ENCODE assay signal across 9 mouse cellular contexts in the genomic region with DNA sequence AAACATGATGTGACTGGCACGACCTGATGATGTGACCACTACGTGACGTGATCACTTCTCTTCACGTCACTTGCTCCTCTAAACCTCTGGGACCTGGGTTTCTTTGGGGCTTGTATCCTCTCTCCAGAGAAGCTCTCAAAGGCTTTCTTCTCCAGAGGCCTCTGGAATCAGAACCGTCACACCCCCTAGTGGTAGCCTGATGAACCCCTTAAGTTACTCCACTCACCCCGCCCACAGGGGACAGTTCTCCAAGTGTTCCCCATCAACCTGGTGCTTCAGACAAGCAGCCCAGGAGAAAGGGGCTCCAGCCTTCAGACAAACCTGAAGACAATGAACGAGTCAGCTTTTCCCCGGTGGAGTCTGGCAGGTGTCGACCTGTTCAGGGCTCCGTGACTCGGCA.
A peak's percentile ranks its signal among the peaks of the same experiment; 100 is the strongest.
DNase-seq lines count a peak whose midpoint lies in the region; ATAC-seq and TF ChIP-seq lines count a peak whose summit lies in the region.
"Had no signal": no experiment of that assay in that cellular context is flagged by ENCODE, and none has a peak within 500 bp of the region (broad histone marks: within the 10 kb centered on the region; RNA-seq: fewer than 3 reads in every experiment).

No protein-coding gene starts in this region.

- TF ChIP-seq CTCF in liver, adult 2 months (IDR thresholded peaks at IDR 0.05; ENCODE audit: low read depth, low read length) = no peak; the same call in 1 of the 2 replicates

- intact Hi-C loops in heart, postnatal 14 days (cut with DNase I) = loop anchor here (2.0 to 10.0 kb wide), 2 partner anchors 551 to 651 kb away; no protein-coding TSS in a partner anchor

- H3K4me3 ChIP-seq in liver, adult 2 months (ENCODE audit: insufficient read depth, low read depth, low read length) = no peak overlapping the region
- no peak overlapping the region for H3K4me3 ChIP-seq in liver, embryonic 11.5 days (ENCODE audit: low read depth, low read length)
- H3K4me3 ChIP-seq in limb, embryonic 14.5 days (replicated peaks; ENCODE audit: low read length) = no peak overlapping the region
- H3K4me3 ChIP-seq: erythroblast, embryonic 14.5 days; lung, embryonic 15.5 days had no signal

- DNase-seq in liver, adult 2 months (ENCODE audit: extremely low read depth, low read depth, low spot score) = peak; percentile 9
- no peak for DNase-seq in liver, embryonic 11.5 days (ENCODE audit: low spot score)
- DNase-seq in adipocyte (ENCODE audit: low spot score) = peak; percentile 50
- peak; percentile 10 for DNase-seq in cerebellum, adult 9-10 months
- peak; percentile 55 to 77 for DNase-seq in heart, postnatal 14 days
- peak; percentile 61 for DNase-seq in limb, embryonic 14.5 days (ENCODE audit: low spot score)
- peak; percentile 43 for DNase-seq in right cerebral cortex, postnatal 25 days

- H3K9ac ChIP-seq in liver, adult 2 months (ENCODE audit: low read depth, low read length) = no peak overlapping the region
- no peak overlapping the region for H3K9ac ChIP-seq in liver, embryonic 11.5 days (ENCODE audit: low read depth, low read length)
- no peak overlapping the region for H3K9ac ChIP-seq in limb, embryonic 14.5 days (ENCODE audit: low read depth, low read length, severe bottlenecking)
- H3K9ac ChIP-seq: lung, embryonic 15.5 days had no signal

- no peaks in the 10 kb centered on the region for H3K27me3 ChIP-seq in liver, adult 2 months (ENCODE audit: control insufficient read depth, insufficient read depth, low read length)
- H3K27me3 ChIP-seq in liver, embryonic 11.5 days (replicated peaks; ENCODE audit: control insufficient read depth, insufficient read depth, low read length) = no peaks in the 10 kb centered on the region
- no peaks in the 10 kb centered on the region for H3K27me3 ChIP-seq in limb, embryonic 14.5 days (ENCODE audit: control insufficient read depth, insufficient read depth, low read length)

- no peak overlapping the region for H3K27ac ChIP-seq in liver, adult 2 months (replicated peaks; ENCODE audit: insufficient read depth, low read depth, low read length)
- no peak overlapping the region for H3K27ac ChIP-seq in liver, embryonic 11.5 days (ENCODE audit: low read depth, low read length)
- H3K27ac ChIP-seq in limb, embryonic 14.5 days (replicated peaks; ENCODE audit: low read depth, low read length) = no peak overlapping the region
- H3K27ac ChIP-seq: lung, embryonic 15.5 days had no signal

- 85% methylated on average over 11 of the region's 11 CpGs for WGBS in liver, adult 2 months
- WGBS in liver, embryonic 11.5 days = 63% methylated on average over 11 of the region's 11 CpGs
- 70% methylated on average over 11 of the region's 11 CpGs for WGBS in limb, embryonic 14.5 days

- ATAC-seq in liver, embryonic 11.5 days (replicated peaks; ENCODE audit: low FRiP score) = no peak
- ATAC-seq in limb, embryonic 14.5 days (ENCODE audit: low FRiP score, low read depth) = no peak

- no peaks in the 10 kb centered on the region for H3K9me3 ChIP-seq in liver, embryonic 11.5 days (ENCODE audit: control insufficient read depth, low read length)
- no peaks in the 10 kb centered on the region for H3K9me3 ChIP-seq in limb, embryonic 14.5 days (ENCODE audit: control insufficient read depth, low read length)
- H3K9me3 ChIP-seq: lung, embryonic 15.5 days had no signal

- no peak overlapping the region for H3K4me2 ChIP-seq in liver, embryonic 11.5 days
- H3K4me2 ChIP-seq in limb, embryonic 14.5 days (replicated peaks; ENCODE audit: low read depth, low read length, severe bottlenecking) = no peak overlapping the region
- H3K4me2 ChIP-seq: lung, embryonic 15.5 days had no signal

- no peaks in the 10 kb centered on the region for H3K36me3 ChIP-seq in liver, adult 2 months (ENCODE audit: control insufficient read depth, insufficient read depth, low read length)
- no peaks in the 10 kb centered on the region for H3K36me3 ChIP-seq in liver, embryonic 11.5 days (ENCODE audit: control insufficient read depth, insufficient read depth, low read length)
- H3K36me3 ChIP-seq in limb, embryonic 14.5 days (ENCODE audit: control insufficient read depth, insufficient read depth, low read length) = no peaks in the 10 kb centered on the region
- H3K36me3 ChIP-seq: lung, embryonic 15.5 days had no signal

- no peaks in the 10 kb centered on the region for H3K79me2 ChIP-seq in liver, adult 2 months (ENCODE audit: control insufficient read depth, insufficient read depth, low read length)

- TF ChIP-seq POLR2A in liver, adult 2 months (IDR thresholded peaks at IDR 0.05; ENCODE audit: extremely low read depth, insufficient read depth, low read length) = no peak
- no peak for TF ChIP-seq POLR2A in limb, embryonic 14.5 days (IDR thresholded peaks at IDR 0.05; ENCODE audit: borderline replicate concordance, extremely low read depth, insufficient read depth, insufficient read length)

- no peaks in the 10 kb centered on the region; the same call in 1 of the 2 replicates for H3K4me1 ChIP-seq in liver, adult 2 months (ENCODE audit: control insufficient read depth, insufficient read depth, low read length)
- H3K4me1 ChIP-seq in liver, embryonic 11.5 days (replicated peaks; ENCODE audit: control insufficient read depth, insufficient read depth, low read length) = 0 out of 2 replicates have a peak, but pooled peaks cover 2% of the 10 kb centered on the region
- no peaks in the 10 kb centered on the region for H3K4me1 ChIP-seq in limb, embryonic 14.5 days (ENCODE audit: control insufficient read depth, insufficient read depth, low read length)
- H3K4me1 ChIP-seq: lung, embryonic 15.5 days had no signal
